Mouse (Mus musculus) neural tube, embryonic 15.5 days (tissue): Measurements from ENCODE around the gene Acbd6. TPM values are rescaled to one million over a fixed set of nuclear protein-coding genes. Genes with fewer than 3 reads are reported as not detected.

Source experiments
- ATAC-seq: fragments of 200-750 bp; cut with Nextera tagmentation; 2 replicates; pipeline ENCODE4 v1.8.0; 2017; ENCODE audit warnings: mild to moderate bottlenecking, moderate TSS enrichment, moderate library complexity; ENCODE audit not compliant: low FRiP score
- H3K27ac ChIP-seq: fragments of 300-500 bp; sonication (generic); replicated peaks from 2 replicates; pipeline ENCODE4 v1.5.1; 2015; ENCODE audit warnings: mild to moderate bottlenecking, inconsistent platforms
- H3K27me3 ChIP-seq: fragments of 300-500 bp; sonication (generic); replicated peaks from 2 replicates; pipeline ENCODE4 v1.6.1; 2015; ENCODE audit warnings: inconsistent platforms
- H3K36me3 ChIP-seq: fragments of 300-500 bp; sonication (generic); 2 replicates; pipeline ENCODE4 v1.6.1; 2015; ENCODE audit warnings: inconsistent platforms
- H3K4me1 ChIP-seq: fragments of 300-500 bp; sonication (generic); 2 replicates; pipeline ENCODE4 v1.6.1; 2015; ENCODE audit warnings: inconsistent platforms
- H3K4me2 ChIP-seq: fragments of 300-500 bp; sonication (generic); 2 replicates; pipeline ENCODE4 v1.6.1; 2015; ENCODE audit warnings: inconsistent platforms, mild to moderate bottlenecking, moderate library complexity
- H3K4me3 ChIP-seq: fragments of 300-500 bp; sonication (generic); replicated peaks from 2 replicates; pipeline ENCODE4 v1.5.1; 2015; ENCODE audit warnings: mild to moderate bottlenecking, inconsistent platforms
- H3K9ac ChIP-seq: fragments of 300-500 bp; sonication (generic); replicated peaks from 2 replicates; pipeline ENCODE4 v1.6.1; 2015; ENCODE audit warnings: mild to moderate bottlenecking, inconsistent platforms
- H3K9me3 ChIP-seq: fragments of 300-500 bp; sonication (generic); replicated peaks from 2 replicates; pipeline ENCODE4 v1.6.1; 2016; ENCODE audit warnings: inconsistent platforms
- WGBS: fragments of 180-500 bp; shearing (Covaris S2); methylation state at CpG from one replicate; pipeline ENCODE4 v1.1.7; 2015; ENCODE audit warnings: mixed read lengths; 5-methylcytosine and 5-hydroxymethylcytosine counted together
- polyA plus RNA-seq: library from polyadenylated mRNA; unstranded; fragments of >200 nt; fragmentation: Nextera tagmentation; extraction: Ambion mirVana; gene quantifications from 2 replicates; pipeline ENCODE4 v1.2.1, GENCODE M21; 2015

Acbd6 gene
- polyA plus RNA-seq, 1 experiment from 2014 or later: 109 TPM

DNA sequence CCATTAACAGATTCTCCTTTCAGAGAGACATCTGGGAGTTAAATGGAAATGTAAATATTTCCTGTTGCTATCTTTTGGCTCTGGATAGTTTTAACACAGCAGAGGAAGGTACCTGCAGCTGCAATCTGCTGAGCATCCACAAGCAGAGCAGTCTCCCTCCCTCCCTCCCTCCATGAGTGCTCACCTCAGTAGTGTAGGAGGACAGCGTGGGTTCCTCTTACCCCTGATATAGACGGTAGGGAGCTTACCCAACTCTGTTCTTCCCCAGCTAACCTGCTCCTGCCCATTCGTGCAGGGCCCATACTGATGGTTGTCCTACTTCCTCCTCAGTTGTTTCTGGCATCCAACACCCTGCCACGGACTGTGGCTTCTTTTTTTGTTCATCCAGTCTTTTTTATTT is 50.6 kb downstream of the Acbd6 start:
- Histone ChIP-seq H3K4me1 (peaks cover 21% of the 10 kb centered on the region), H3K4me2 (no peak overlapping the region), H3K27me3 (no peaks in the 10 kb centered on the region), H3K27ac (no peak overlapping the region), H3K4me3 (no peak overlapping the region), H3K36me3 (no peaks in the 10 kb centered on the region), H3K9me3 (no peaks in the 10 kb centered on the region), H3K9ac (no peak overlapping the region)
- ATAC-seq: no peak
- 81% methylated on average over 4 of the region's 4 CpGs for WGBS

DNA sequence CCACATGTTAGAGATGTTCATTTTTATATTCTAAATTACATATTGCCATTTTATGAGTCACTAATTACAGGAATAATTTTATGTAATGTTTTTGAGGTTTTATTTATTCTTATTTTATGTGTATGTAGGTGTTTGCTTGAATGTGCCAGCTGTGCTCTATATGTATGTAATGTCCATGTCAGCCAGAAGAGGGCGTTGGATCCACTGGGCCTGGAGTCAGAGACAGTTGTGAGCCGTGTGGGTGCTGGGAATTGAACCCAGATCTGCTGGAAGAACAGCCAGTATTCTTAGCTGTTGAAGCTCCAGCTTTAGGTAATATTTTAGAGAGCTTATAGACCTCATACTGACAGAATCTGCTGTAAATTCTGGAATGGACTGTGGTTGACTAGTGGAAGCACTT is 56.5 kb downstream of the Acbd6 start:
- no peak overlapping the region for H3K4me3 ChIP-seq
- H3K4me2 ChIP-seq: no peak overlapping the region
- H3K36me3 ChIP-seq: no peaks in the 10 kb centered on the region
- no peak overlapping the region for H3K9ac ChIP-seq
- WGBS: 57% methylated on average over 2 of the region's 2 CpGs
- ATAC-seq: no peak
- no peaks in the 10 kb centered on the region for H3K4me1 ChIP-seq
- H3K27me3 ChIP-seq: no peaks in the 10 kb centered on the region
- H3K9me3 ChIP-seq: no peaks in the 10 kb centered on the region
- H3K27ac ChIP-seq: no peak overlapping the region

DNA sequence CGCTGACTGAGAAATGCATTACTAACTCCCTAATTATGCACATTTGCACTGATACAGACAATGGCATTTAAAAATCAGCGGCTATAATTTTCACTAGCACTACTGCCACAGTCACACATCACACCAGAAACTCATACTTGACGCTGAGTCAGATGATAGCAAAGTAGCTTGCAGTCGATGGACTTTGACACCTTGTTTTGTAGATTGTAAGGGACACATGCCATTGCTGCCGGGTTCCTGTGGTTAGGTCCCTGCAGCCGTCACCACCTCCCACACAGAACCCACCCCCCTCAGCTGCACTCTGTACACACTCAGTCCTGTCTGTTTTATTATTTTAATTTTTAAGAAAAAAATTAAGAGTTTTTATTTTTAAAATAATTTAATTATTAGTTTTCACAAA is 63.2 kb downstream of the Acbd6 start:
- H3K36me3 ChIP-seq: 0 out of 2 replicates have a peak, but pooled peaks cover 8% of the 10 kb centered on the region
- no peak overlapping the region for H3K4me2 ChIP-seq
- no peaks in the 10 kb centered on the region for H3K27me3 ChIP-seq
- no peak overlapping the region for H3K4me3 ChIP-seq
- 85% methylated on average over 6 of the region's 6 CpGs for WGBS
- ATAC-seq: no peak
- H3K27ac ChIP-seq: no peak overlapping the region
- H3K9me3 ChIP-seq: no peaks in the 10 kb centered on the region
- no peak overlapping the region for H3K9ac ChIP-seq
- H3K4me1 ChIP-seq: no peaks in the 10 kb centered on the region

DNA sequence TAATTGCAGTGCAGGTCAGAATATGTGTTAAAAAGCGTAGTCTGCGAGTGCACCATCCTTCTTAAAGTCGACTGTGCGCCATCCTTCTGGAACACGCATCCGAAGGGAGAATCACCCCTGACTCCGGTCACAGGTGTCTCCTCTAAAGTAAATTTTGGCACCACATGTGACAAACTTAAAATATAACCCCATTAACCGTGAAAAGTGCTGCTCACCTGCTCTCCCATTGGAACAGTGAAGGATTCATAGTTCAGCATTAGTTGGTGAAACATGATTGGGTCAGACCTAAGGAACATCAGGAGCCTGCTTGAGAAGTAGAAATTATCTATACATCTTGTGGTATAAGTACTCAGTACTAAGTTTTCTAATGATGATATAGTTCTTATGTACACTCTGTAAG is 65.3 kb downstream of the Acbd6 start:
- no peak for ATAC-seq
- Histone ChIP-seq H3K4me3 (no peak overlapping the region), H3K9me3 (no peaks in the 10 kb centered on the region), H3K4me1 (no peaks in the 10 kb centered on the region), H3K9ac (no peak overlapping the region), H3K36me3 (0 out of 2 replicates have a peak, but pooled peaks cover 8% of the 10 kb centered on the region), H3K4me2 (no peak overlapping the region), H3K27me3 (no peaks in the 10 kb centered on the region), H3K27ac (no peak overlapping the region)
- WGBS: 91% methylated on average over 8 of the region's 8 CpGs

DNA sequence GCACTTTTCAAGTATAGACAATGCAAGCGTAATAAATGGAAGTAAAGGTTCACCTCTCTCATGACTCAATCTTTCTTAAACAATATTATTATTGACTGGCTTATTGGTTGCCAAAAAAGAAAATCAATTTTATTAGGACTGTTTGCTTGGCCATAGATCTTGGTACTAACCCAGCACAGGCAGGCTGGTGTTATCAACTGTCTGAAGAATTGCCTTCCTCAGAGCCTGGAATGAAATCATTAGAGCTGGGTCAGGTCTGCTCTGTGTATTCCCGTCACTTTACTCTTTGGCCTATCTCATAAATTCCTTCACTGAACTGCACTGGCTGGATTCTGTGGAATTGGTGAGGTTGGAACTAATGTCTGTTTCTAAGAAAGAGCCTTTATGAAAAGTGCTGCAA is 69.8 kb downstream of the Acbd6 start:
- Histone ChIP-seq H3K36me3 (0 out of 2 replicates have a peak, but pooled peaks cover 8% of the 10 kb centered on the region), H3K27me3 (no peaks in the 10 kb centered on the region), H3K4me2 (no peak overlapping the region), H3K9me3 (no peaks in the 10 kb centered on the region), H3K4me3 (no peak overlapping the region), H3K27ac (no peak overlapping the region), H3K4me1 (no peaks in the 10 kb centered on the region), H3K9ac (no peak overlapping the region)
- 79% methylated on average over 2 of the region's 2 CpGs for WGBS
- no peak for ATAC-seq

DNA sequence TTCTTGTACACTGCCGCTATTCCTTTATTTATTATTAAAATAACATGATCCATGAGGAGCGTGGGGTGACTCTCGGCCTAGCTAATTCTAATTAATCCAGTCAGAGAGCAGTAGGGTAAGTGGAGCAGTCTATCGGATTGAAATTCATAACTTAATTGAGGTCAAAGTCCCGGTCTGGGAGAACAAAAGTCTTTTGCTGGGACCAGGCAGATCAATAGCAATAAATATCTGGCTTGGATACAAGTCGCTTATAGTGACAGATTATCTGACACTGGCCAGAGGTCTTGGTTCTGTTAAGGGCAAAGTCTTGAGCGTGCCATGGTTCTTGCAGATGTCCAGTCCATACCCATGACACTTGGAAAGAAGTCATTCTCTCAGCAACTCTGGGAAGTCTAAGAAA is 78.7 kb downstream of the Acbd6 start:
- Histone ChIP-seq H3K4me3 (no peak overlapping the region), H3K36me3 (no peaks in the 10 kb centered on the region), H3K4me1 (no peaks in the 10 kb centered on the region), H3K4me2 (no peak overlapping the region), H3K27ac (no peak overlapping the region), H3K27me3 (no peaks in the 10 kb centered on the region), H3K9me3 (no peaks in the 10 kb centered on the region), H3K9ac (no peak overlapping the region)
- ATAC-seq: no peak
- 86% methylated on average over 7 of the region's 7 CpGs for WGBS

DNA sequence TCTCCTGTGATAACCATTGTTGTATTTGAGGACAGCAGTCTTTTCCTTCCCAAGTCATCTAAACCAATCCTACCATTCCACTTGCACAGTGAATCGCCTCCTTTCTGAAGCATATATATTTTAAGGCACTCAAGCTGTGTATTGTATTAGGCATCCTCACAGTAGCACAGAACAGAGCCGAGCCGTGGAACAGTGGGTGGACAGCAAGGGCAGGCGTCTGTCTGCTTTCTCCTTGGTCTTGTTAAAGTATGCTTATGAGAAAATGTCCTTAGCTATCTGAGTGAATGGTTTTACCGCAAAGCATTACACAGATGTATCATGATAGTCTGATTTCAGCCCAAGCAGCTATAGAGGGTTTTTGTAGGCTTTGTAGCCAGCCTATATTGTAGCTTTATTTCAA is 87.9 kb downstream of the Acbd6 start:
- Histone ChIP-seq H3K4me2 (no peak overlapping the region), H3K9me3 (no peaks in the 10 kb centered on the region), H3K27me3 (no peaks in the 10 kb centered on the region), H3K4me1 (no peaks in the 10 kb centered on the region), H3K9ac (no peak overlapping the region), H3K27ac (no peak overlapping the region), H3K36me3 (no peaks in the 10 kb centered on the region), H3K4me3 (no peak overlapping the region)
- 82% methylated on average over 5 of the region's 5 CpGs for WGBS
- ATAC-seq: no peak

DNA sequence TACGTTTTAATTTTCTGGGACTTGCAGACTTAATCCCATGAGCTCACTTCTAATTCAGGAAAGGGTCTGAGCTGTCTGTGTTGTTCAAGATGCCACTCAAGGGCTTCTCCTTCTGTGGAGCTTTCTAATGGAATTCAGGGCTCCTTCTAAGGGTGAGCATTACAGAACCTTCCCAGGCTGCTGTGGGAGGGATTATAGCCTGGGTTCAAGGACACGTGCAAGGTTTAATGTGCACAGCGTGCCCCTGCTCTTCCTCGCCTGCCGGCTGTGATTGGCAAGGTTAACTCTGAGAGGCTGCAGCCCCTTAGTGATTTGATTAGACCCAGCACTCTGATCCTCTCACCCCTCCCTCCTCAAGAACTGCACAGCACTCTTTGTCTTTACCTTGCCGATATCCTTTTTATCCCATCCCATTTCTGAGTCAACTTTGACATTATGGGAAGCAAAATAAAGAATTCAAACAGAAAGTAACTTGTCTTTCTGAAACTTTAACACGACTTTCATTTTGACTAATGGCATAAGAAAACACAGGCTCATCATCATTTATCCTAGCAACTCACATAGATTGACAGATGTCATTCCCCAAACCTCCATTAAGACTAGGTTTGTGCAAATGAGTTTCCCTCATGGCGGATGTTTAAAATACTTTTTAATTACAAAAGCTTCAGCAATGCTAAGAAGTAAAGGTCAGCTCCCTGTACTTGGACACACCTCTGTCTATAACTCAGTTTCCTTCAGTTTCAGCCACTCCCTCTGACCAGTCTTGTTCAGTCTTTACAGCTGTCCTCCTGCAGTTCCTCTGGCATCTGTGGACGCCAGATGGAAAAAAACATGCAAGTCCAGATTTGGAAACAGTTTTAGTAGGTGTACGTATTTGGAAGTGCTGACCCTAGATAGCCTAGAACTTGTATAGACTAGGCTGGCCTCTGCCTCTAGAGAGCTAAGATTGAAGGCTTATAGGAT is 88.7 kb downstream of the Acbd6 start:
- Histone ChIP-seq H3K4me2 (no peak overlapping the region), H3K9ac (no peak overlapping the region)
- 78% methylated on average over 10 of the region's 10 CpGs for WGBS

DNA sequence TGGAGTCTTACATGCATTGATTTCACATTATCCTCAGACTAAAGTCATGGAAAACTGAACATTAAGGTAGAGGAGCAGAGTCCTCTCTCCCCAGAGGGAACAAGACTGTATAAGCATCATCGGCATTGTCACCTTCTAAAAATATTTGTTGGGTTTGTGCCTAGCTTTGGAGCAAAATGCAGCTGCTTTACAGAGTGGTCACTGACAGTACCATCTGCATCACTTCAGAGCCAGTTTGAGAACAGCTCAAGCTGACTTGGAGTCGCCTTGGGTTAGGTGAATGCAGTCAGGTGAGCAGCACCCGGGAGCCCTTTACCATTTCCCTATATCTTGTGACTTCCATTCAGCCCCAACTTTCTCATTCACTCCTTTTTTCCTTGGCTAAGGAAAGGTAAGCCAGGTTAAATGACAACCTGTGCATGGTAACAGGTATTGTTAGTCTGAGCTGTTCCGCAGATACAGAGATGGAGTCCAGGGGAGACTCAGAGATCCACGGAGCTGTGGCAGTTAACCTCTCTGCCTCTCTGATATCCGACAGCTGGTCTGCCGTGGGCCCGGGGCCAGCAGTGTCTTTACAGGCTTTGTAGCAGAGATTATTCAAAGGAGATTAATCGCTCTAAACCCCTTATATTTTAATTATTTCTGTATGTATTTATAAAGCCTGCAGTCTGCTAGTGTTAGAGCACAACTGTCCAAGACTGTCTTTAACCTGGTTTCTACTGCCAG is 92.4 kb downstream of the Acbd6 start:
- Histone ChIP-seq H3K4me1 (0 out of 2 replicates have a peak, but pooled peaks cover 2% of the 10 kb centered on the region), H3K27me3 (no peaks in the 10 kb centered on the region), H3K9ac (no peak overlapping the region), H3K36me3 (no peaks in the 10 kb centered on the region), H3K9me3 (no peaks in the 10 kb centered on the region), H3K27ac (no peak overlapping the region), H3K4me2 (no peak overlapping the region), H3K4me3 (no peak overlapping the region)
- no peak for ATAC-seq
- WGBS: 77% methylated on average over 9 of the region's 9 CpGs

More for the DNA sequence above, 88.7 kb downstream of the Acbd6 start:
- Histone ChIP-seq H3K4me1 (no peaks in the 10 kb centered on the region), H3K27ac (no peak overlapping the region), H3K27me3 (no peaks in the 10 kb centered on the region), H3K36me3 (no peaks in the 10 kb centered on the region), H3K4me3 (no peak overlapping the region), H3K9me3 (no peaks in the 10 kb centered on the region)
- ATAC-seq: no peak

DNA sequence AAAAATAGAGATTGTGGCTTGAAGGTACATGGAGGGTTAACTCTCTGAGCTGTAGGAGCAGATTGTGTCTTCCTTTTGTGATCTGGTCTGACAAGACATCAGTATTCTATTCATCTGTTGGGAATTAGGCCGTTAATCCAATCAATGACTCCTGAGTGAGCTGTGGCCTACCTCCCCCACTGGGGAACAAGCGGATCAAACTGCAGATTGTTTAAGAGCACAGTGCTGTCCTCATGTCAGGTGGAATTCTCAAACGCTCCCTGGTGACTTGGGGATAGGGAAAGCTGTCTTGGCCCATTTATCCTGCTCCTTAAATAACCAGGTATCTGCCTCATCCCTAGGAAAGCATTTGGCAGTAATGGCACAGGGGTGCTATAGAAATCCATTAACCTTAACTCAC is 97.0 kb downstream of the Acbd6 start:
- Histone ChIP-seq H3K4me1 (0 out of 2 replicates have a peak, but pooled peaks cover 2% of the 10 kb centered on the region), H3K27ac (no peak overlapping the region), H3K4me2 (no peak overlapping the region), H3K36me3 (no peaks in the 10 kb centered on the region), H3K9ac (no peak overlapping the region), H3K4me3 (no peak overlapping the region), H3K9me3 (no peaks in the 10 kb centered on the region), H3K27me3 (no peaks in the 10 kb centered on the region)
- 23% methylated on average over 3 of the region's 3 CpGs for WGBS
- ATAC-seq: no peak

DNA sequence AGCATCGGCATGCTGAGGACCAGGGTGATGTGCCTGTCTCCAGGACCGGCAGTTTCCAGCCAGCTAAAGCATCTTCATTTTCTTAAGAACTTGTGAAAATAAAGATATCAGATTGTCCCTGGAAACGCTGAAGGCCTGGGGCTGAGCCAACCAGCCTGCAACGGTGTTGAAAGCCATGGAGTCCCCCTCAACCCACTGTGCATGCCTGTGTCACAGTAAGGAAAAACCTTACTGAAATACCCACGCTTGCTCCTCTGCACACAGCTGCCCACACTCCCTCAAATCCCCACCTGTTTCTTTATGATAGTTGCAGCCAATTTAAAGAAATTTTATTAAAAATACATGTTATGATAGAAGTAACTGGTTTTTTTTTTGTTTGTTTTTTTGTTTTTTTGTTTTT is 98.4 kb downstream of the Acbd6 start:
- ATAC-seq: no peak
- Histone ChIP-seq H3K4me1 (0 out of 2 replicates have a peak, but pooled peaks cover 2% of the 10 kb centered on the region), H3K36me3 (no peaks in the 10 kb centered on the region), H3K4me2 (no peak overlapping the region), H3K27ac (no peak overlapping the region), H3K27me3 (no peaks in the 10 kb centered on the region), H3K4me3 (no peak overlapping the region), H3K9ac (no peak overlapping the region), H3K9me3 (no peaks in the 10 kb centered on the region)
- WGBS: 86% methylated on average over 5 of the region's 5 CpGs

DNA sequence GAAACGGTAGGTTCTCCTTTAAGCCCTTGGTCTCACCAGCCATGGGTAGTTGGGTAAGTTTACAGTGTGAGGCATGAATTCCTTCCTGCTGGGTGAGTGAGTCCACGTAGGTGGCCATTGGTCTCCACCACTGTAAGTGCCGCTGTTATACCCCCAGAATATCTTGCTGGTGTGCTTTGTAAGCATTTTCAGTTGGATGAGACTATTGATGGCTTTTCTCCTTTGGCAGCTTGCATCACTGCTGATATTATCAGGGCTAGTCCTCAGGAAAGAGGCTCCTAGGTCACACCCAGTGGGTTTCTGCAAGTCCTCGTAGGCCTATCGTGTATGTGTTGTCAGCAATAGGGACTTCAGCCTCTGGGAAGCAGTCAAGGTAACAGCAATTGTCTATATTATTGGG is 106.1 kb downstream of the Acbd6 start:
- no peak overlapping the region for H3K4me2 ChIP-seq
- no peak overlapping the region for H3K4me3 ChIP-seq
- H3K27me3 ChIP-seq: no peaks in the 10 kb centered on the region
- no peaks in the 10 kb centered on the region for H3K36me3 ChIP-seq
- no peaks in the 10 kb centered on the region for H3K9me3 ChIP-seq
- no peak overlapping the region for H3K9ac ChIP-seq
- no peak overlapping the region for H3K27ac ChIP-seq
- ATAC-seq: no peak
- 91% methylated on average over 5 of the region's 5 CpGs for WGBS
- no peaks in the 10 kb centered on the region for H3K4me1 ChIP-seq
